Mouse (Mus musculus): ENCODE results near the gene Skp1a.

DNA sequence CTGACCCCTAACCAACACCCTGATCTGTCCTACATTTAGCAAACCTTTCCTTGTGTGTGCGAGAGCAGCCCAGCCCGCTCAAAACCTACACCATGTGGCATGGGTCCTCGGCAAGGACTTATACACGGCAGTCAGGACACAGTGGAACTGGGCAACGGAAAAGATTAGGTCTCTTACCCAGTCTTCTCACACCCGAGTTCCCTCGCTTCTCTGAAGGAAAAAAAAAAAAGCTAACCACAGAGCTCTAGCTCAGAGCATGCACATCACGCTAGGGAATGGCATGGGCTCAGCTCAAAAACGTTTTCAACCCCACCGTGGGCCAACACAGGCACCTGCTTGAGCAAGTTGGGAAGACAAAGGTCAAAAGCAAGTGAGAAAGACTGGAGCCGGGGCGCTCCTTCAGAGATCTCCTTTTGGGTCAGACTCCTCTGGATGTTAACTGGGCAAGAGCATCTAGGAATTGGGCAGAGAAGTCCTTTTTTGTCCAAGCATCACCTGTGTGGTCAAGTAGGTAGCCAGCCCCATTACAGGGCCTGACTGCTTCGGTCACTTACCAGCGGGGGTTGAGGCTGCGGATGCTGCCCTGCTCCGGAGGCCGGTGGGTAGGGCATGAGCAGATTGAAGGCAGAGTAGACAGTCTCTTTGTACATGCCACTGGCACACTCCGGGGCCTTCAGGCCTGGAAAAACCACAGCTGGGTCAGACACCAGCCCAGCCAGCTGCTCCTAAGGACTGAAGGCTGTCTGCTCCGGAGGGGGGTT lies 50.0 kb downstream of the Skp1a start:
- TF ChIP-seq POLR2A (IDR thresholded peaks at IDR 0.05; ENCODE audit: insufficient read depth, low read depth, low read length), result no peak
- TF ChIP-seq CTCF (IDR thresholded peaks at IDR 0.05), result no peak

Measured in heart, adult 2 months (tissue).